Mouse (Mus musculus) heart, postnatal 25 days (tissue): Measurements from ENCODE around the gene Prok1. TPM values are rescaled to one million over a fixed set of nuclear protein-coding genes. Genes with fewer than 3 reads are reported as not detected.

Source experiments
- DNase-seq: peaks from one replicate; pipeline ENCODE4 v3.0.0; 2022; ENCODE audit warnings: low spot score
- intact Hi-C: fragments of 180-260 bp; cut with DNase I; formaldehyde crosslinking; loops from one replicate; pipeline ENCODE4 v1.15.1; 2025
- total RNA-seq, 2 experiments: library from RNA; stranded (reverse); gene quantifications; 2 replicates each; pipeline ENCODE4 v1.2.3; 2021

The Prok1 gene
- total RNA-seq, 2 experiments from 2014 or later, result not detected

GRCm38 (mm10) chr3:107205170-107205569 is 34.3 kb downstream of the Prok1 start:
- intact Hi-C loops, result loop anchor here (5.0 kb wide), 1 partner anchor 152 kb away; no protein-coding TSS in a partner anchor
- DNase-seq, result no peak

- intact Hi-C loops, result no loop called here
- DNase-seq, result no peak
Observed at GRCm38 (mm10) chr3:107204413-107204812, 35.1 kb downstream of the Prok1 start.

DNA sequence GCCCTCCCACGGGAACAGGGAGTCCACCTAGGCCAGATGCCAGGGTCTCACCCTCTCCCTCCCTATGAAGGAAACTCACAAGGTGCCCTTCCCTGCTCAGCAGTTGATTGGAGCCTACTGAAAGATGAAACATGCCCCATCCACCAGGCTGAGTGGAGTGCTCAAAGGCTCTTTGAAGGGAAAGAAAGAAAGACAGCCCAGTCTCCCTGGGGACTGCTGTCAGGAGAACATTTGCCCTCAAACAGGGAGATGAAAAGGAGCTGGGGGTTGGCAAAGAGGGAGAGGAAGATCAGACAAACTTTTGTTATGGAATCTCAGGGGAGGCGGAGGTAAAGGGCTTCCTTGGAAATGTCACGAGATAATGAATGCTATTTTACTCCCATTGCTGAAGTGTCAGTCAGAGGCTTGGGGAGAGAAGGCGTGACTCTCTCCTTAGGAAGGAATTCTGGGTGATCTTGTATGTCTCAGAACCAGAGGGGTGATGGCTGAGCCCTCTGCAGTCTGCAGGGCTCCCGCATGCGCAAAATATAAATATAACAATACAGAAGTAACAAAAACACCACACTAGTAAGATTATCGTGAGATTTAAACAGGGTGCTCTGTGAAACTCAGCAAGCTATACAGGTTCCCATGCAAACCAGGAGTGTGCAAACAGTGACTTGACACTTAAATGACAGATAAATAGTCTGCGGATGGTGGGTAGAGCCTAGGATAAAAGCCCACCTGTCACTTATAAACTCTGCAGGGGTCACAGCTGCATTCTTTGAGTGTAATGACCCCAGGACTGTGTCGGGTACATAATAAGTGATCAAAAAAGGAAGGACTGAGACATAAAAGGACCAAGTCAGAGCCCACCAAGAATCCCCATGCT is 38.0 kb downstream of the Prok1 start:
- intact Hi-C loops, result no loop called here
- no peak for DNase-seq

- DNase-seq, result no peak
- intact Hi-C loops, result loop anchor here (1.0 to 5.0 kb wide), 2 partner anchors 93 to 286 kb away; no protein-coding TSS in a partner anchor
Observed at GRCm38 (mm10) chr3:107188226-107188899, 51.1 kb downstream of the Prok1 start.

GRCm38 (mm10) chr3:107187022-107187421 is 52.5 kb downstream of the Prok1 start:
- no peak for DNase-seq
- intact Hi-C loops, result loop anchor here (5.0 kb wide), 1 partner anchor 285 kb away; no protein-coding TSS in a partner anchor

GRCm38 (mm10) chr3:107185597-107185996 is 53.9 kb downstream of the Prok1 start:
- intact Hi-C loops, result loop anchor here (5.0 kb wide), 1 partner anchor 283 kb away; no protein-coding TSS in a partner anchor
- DNase-seq, result no peak

- no peak for DNase-seq
- intact Hi-C loops, result no loop called here
Observed at GRCm38 (mm10) chr3:107183178-107183577, 56.3 kb downstream of the Prok1 start.

Other genes with a start within 250 kb of the Prok1 start
- gene Kcna3, start 203.5 kb downstream of the Prok1 start, total RNA-seq, result under 1 TPM; 0.36 to 0.47 TPM
- 1 to 10 TPM; 1.4 to 2.0 TPM for gene Kcna2, start 138.6 kb downstream of the Prok1 start, total RNA-seq
- gene Kcna10, start 56.7 kb downstream of the Prok1 start, total RNA-seq, result not detected
- under 1 TPM in 1 of 2 experiments, not detected in 1; 0.22 TPM for gene Cym, start 18.0 kb downstream of the Prok1 start, total RNA-seq
- not detected for gene A630076J17Rik, start 9.1 kb downstream of the Prok1 start, total RNA-seq
- 10 to 100 TPM; 65.2 to 66.1 TPM for gene Lamtor5, start 39.2 kb upstream of the Prok1 start, total RNA-seq
- under 1 TPM; 0.26 to 0.36 TPM for gene Slc16a4, start 51.5 kb upstream of the Prok1 start, total RNA-seq
- gene Rbm15, start 94.0 kb upstream of the Prok1 start, total RNA-seq, result 10 to 100 TPM; 20.5 to 23.7 TPM
- under 1 TPM; 0.06 to 0.16 TPM for gene Kcnc4, start 219.8 kb upstream of the Prok1 start, total RNA-seq